Mouse (Mus musculus): Measurements from ENCODE around the gene Gm7879.
"Not testable (repeated sequence)": the region's sequence is repeated elsewhere in the genome, so short reads cannot be mapped to it uniquely, and the experiment has no call there.

The Gm7879 gene

GRCm38 (mm10) chr5:43912844-43913243 is at the start of gene Gm7879:
Gm7879 (plus strand) TSS chr5:43913144.
- not testable (repeated sequence) for DNase-seq (ENCODE audit: low read depth, low spot score)

- DNase-seq (ENCODE audit: low read depth, low spot score) = no peak
Observed at GRCm38 (mm10) chr5:43863642-43864041, 49.3 kb upstream of the Gm7879 start.

- no peak for DNase-seq (ENCODE audit: low read depth, low spot score)
Observed at GRCm38 (mm10) chr5:43865316-43865715, 47.6 kb upstream of the Gm7879 start.

GRCm38 (mm10) chr5:43868253-43868652 is 44.7 kb upstream of the Gm7879 start, which contains the start of gene Cd38:
Cd38 (plus strand) TSS chr5:43868553.
- no peak for DNase-seq (ENCODE audit: low read depth, low spot score)

- peak; percentile 34 for DNase-seq (ENCODE audit: low read depth, low spot score)
Observed at GRCm38 (mm10) chr5:43868711-43869600, 44.0 kb upstream of the Gm7879 start.

- no peak for DNase-seq (ENCODE audit: low read depth, low spot score)
Observed at GRCm38 (mm10) chr5:43871845-43872244, 41.1 kb upstream of the Gm7879 start.

- no peak for DNase-seq (ENCODE audit: low read depth, low spot score)
Observed at GRCm38 (mm10) chr5:43872652-43873051, 40.3 kb upstream of the Gm7879 start.

- no peak for DNase-seq (ENCODE audit: low read depth, low spot score)
Observed at GRCm38 (mm10) chr5:43882034-43882433, 30.9 kb upstream of the Gm7879 start.

- no peak for DNase-seq (ENCODE audit: low read depth, low spot score)
Observed at GRCm38 (mm10) chr5:43885060-43885820, 27.7 kb upstream of the Gm7879 start.

GRCm38 (mm10) chr5:43892386-43892785 is 20.6 kb upstream of the Gm7879 start:
- peak; percentile 53 for DNase-seq (ENCODE audit: low read depth, low spot score)

GRCm38 (mm10) chr5:43894113-43894512 is 18.8 kb upstream of the Gm7879 start:
- DNase-seq (ENCODE audit: low read depth, low spot score) = peak; percentile 73

GRCm38 (mm10) chr5:43895931-43896330 is 17.0 kb upstream of the Gm7879 start:
- DNase-seq (ENCODE audit: low read depth, low spot score) = peak; percentile 86

- DNase-seq (ENCODE audit: low read depth, low spot score) = no peak
Observed at GRCm38 (mm10) chr5:43904685-43905084, 8.3 kb upstream of the Gm7879 start.

- no peak for DNase-seq (ENCODE audit: low read depth, low spot score)
Observed at GRCm38 (mm10) chr5:43909213-43909612, 3.7 kb upstream of the Gm7879 start.

- DNase-seq (ENCODE audit: low read depth, low spot score) = no peak
Observed at GRCm38 (mm10) chr5:43910006-43910405, 2.9 kb upstream of the Gm7879 start.

GRCm38 (mm10) chr5:43915261-43915886 is 2.4 kb downstream of the Gm7879 start:
- no peak for DNase-seq (ENCODE audit: low read depth, low spot score)

GRCm38 (mm10) chr5:43921877-43922276 is 8.9 kb downstream of the Gm7879 start:
- DNase-seq (ENCODE audit: low read depth, low spot score) = no peak

- no peak for DNase-seq (ENCODE audit: low read depth, low spot score)
Observed at GRCm38 (mm10) chr5:43923933-43924332, 11.0 kb downstream of the Gm7879 start.

- no peak for DNase-seq (ENCODE audit: low read depth, low spot score)
Observed at GRCm38 (mm10) chr5:43927729-43928128, 14.8 kb downstream of the Gm7879 start.

GRCm38 (mm10) chr5:43933269-43933668 is 20.3 kb downstream of the Gm7879 start:
- DNase-seq (ENCODE audit: low read depth, low spot score) = no peak

GRCm38 (mm10) chr5:43947330-43947977 is 34.5 kb downstream of the Gm7879 start:
- no peak for DNase-seq (ENCODE audit: low read depth, low spot score)
